Mouse (Mus musculus): ENCODE measurements around the gene Srp9. TPM values are rescaled to one million over a fixed set of nuclear protein-coding genes. Genes with fewer than 3 reads are reported as not detected.

Srp9 gene
- total RNA-seq, 1 experiment, result 86.7 TPM

- no peaks in the 10 kb centered on the region for H3K9me3 ChIP-seq (ENCODE audit: control insufficient read depth, insufficient read depth, low read depth, low read length)
- no peak for TF ChIP-seq ZNF384 (IDR thresholded peaks at IDR 0.05; ENCODE audit: low read depth, low read length)
- no peak for TF ChIP-seq CHD2 (IDR thresholded peaks at IDR 0.05; ENCODE audit: low read depth, low read length)
- no peak for TF ChIP-seq MAFK (IDR thresholded peaks at IDR 0.05; ENCODE audit: insufficient read depth, low read depth, low read length)
- no peak for TF ChIP-seq ZC3H11A (IDR thresholded peaks at IDR 0.05; ENCODE audit: borderline replicate concordance, low read depth, low read length)
- TF ChIP-seq HCFC1 (IDR thresholded peaks at IDR 0.05; ENCODE audit: borderline replicate concordance, insufficient read depth, low read length), result no peak
- no peak overlapping the region for H3K9ac ChIP-seq (ENCODE audit: insufficient read depth, low read depth, low read length, poor library complexity, severe bottlenecking)
- in situ Hi-C loops (cut with MboI; ENCODE audit: low sequenced_read_pairs in 2 of 2, unreplicated experiment in 2 of 2), result no loop called here
- no peak overlapping the region for H3K27ac ChIP-seq (ENCODE audit: insufficient read depth, low read depth, low read length, poor library complexity, severe bottlenecking)
- no peak for DNase-seq (ENCODE audit: low read depth, low spot score)
- H3K36me3 ChIP-seq (ENCODE audit: control insufficient read depth, insufficient read depth, low read length, poor library complexity, severe bottlenecking), result peaks cover 13% of the 10 kb centered on the region; the same call in 1 of the 2 replicates
- no peak overlapping the region for H3K4me3 ChIP-seq (ENCODE audit: insufficient read depth in 1 of 2, low read depth in 1 of 2, low read length in 2 of 2, poor library complexity in 1 of 2, severe bottlenecking in 1 of 2)
- peaks cover 0 to 2% of the 10 kb centered on the region in 2 experiments; a peak in 1 of 4 replicates for H3K4me1 ChIP-seq (ENCODE audit: control insufficient read depth in 2 of 2, insufficient read depth in 2 of 2, low read length in 2 of 2, poor library complexity in 1 of 2)
Observed at GRCm38 (mm10) chr1:182130830-182131229, 6.3 kb downstream of the Srp9 start.

DNA sequence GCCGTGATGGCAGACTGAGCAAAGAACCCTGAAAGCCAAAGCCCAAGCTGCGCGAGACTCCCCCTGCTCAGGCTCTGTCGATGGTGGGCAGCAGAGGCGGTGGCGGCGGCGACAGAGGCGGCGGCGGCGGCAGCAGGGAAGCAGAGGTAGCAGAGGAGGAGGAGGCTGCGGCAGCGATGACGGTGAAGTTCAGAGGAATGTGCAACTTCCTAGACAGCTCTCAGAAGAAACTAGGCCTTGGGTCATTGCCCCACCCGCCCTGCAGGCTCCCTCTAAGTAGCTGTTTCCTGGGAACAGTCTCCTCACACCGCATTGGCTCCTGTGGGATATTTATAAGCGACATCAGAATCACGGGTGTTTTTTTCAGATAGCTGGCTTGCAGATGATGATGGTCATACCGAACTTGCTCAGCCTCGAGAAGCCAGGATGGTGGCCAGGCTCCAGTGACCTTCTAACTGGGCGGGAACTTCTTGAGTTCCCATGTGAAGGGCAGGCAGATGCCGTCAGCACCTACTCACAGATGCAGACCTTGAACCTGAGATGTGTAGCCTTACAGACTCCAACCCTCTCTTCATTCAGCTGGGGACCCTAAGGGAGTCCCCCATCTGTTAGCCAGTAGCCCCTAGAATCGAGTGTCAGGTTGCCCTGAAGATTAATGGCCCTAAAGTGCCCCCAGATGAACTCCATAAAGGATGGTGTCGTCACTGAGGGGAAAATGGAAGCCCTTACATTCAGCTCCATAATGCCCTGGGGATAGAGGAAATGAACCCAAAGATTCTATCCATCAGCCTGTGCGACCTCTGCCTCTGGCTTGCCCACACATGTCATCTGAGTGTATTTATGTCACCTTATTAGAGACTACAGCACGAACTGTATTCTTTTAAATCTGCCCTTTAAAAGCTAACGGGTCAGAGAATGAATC, 12.9 kb downstream of the Srp9 start:
- DNase-seq (ENCODE audit: low read depth, low spot score), result no peak
- Histone ChIP-seq H3K36me3 (ENCODE audit: control insufficient read depth, insufficient read depth, low read length, poor library complexity, severe bottlenecking) (no peaks in the 10 kb centered on the region), H3K9ac (ENCODE audit: insufficient read depth, low read depth, low read length, poor library complexity, severe bottlenecking) (0 out of 2 replicates have a peak overlapping the region, but pooled peaks have one; percentile 20), H3K9me3 (ENCODE audit: control insufficient read depth, insufficient read depth, low read depth, low read length) (no peaks in the 10 kb centered on the region), H3K27ac (ENCODE audit: insufficient read depth, low read depth, low read length, poor library complexity, severe bottlenecking) (no peak overlapping the region), H3K4me1 (ENCODE audit: control insufficient read depth in 2 of 2, insufficient read depth in 2 of 2, low read length in 2 of 2, poor library complexity in 1 of 2) (peaks cover 0 to 10% of the 10 kb centered on the region in 2 experiments; a peak in 2 of 4 replicates), H3K4me3 (ENCODE audit: insufficient read depth in 1 of 2, low read depth in 1 of 2, low read length in 2 of 2, poor library complexity in 1 of 2, severe bottlenecking in 1 of 2) (peak overlapping the region; percentile 15 to 27; a peak in 1 of 4 replicates)
- TF ChIP-seq HCFC1 (IDR thresholded peaks at IDR 0.05; ENCODE audit: borderline replicate concordance, insufficient read depth, low read length) (no peak), MAFK (IDR thresholded peaks at IDR 0.05; ENCODE audit: insufficient read depth, low read depth, low read length) (no peak), ZNF384 (IDR thresholded peaks at IDR 0.05; ENCODE audit: low read depth, low read length) (no peak), CHD2 (IDR thresholded peaks at IDR 0.05; ENCODE audit: low read depth, low read length) (no peak), ZC3H11A (IDR thresholded peaks at IDR 0.05; ENCODE audit: borderline replicate concordance, low read depth, low read length) (no peak)
- in situ Hi-C loops (cut with MboI; ENCODE audit: low sequenced_read_pairs in 2 of 2, unreplicated experiment in 2 of 2), result no loop called here

DNA sequence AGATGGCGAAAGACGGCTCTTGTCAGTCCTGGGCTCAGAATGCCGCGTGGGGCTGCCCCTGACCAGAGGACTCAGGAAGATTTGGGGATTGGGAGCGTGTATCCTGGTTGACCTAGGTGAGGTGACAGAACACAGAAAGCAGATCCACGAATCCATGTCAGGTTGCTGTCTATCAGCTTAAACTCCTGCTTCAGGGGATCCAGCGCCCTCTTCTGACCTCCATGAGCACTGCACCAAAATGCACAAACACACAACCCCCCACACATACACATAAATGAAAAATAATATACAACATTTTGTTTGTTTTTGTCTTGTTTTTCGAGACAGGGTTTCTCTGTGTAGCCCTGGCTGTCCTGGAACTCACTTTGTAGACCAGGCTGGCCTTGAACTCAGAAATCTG, 13.6 kb downstream of the Srp9 start:
- peak; percentile 39; the same call in 1 of the 2 replicates for TF ChIP-seq ZC3H11A (IDR thresholded peaks at IDR 0.05; ENCODE audit: borderline replicate concordance, low read depth, low read length)
- no peak for TF ChIP-seq HCFC1 (IDR thresholded peaks at IDR 0.05; ENCODE audit: borderline replicate concordance, insufficient read depth, low read length)
- DNase-seq (ENCODE audit: low read depth, low spot score), result no peak
- H3K9me3 ChIP-seq (ENCODE audit: control insufficient read depth, insufficient read depth, low read depth, low read length), result no peaks in the 10 kb centered on the region
- H3K36me3 ChIP-seq (ENCODE audit: control insufficient read depth, insufficient read depth, low read length, poor library complexity, severe bottlenecking), result no peaks in the 10 kb centered on the region
- H3K4me3 ChIP-seq (ENCODE audit: insufficient read depth in 1 of 2, low read depth in 1 of 2, low read length in 2 of 2, poor library complexity in 1 of 2, severe bottlenecking in 1 of 2), result no peak overlapping the region
- H3K4me1 ChIP-seq (ENCODE audit: control insufficient read depth in 2 of 2, insufficient read depth in 2 of 2, low read length in 2 of 2, poor library complexity in 1 of 2), result peaks cover 0 to 13% of the 10 kb centered on the region in 2 experiments; a peak in 2 of 4 replicates
- no peak overlapping the region for H3K27ac ChIP-seq (ENCODE audit: insufficient read depth, low read depth, low read length, poor library complexity, severe bottlenecking)
- in situ Hi-C loops (cut with MboI; ENCODE audit: low sequenced_read_pairs in 2 of 2, unreplicated experiment in 2 of 2), result no loop called here
- H3K9ac ChIP-seq (ENCODE audit: insufficient read depth, low read depth, low read length, poor library complexity, severe bottlenecking), result no peak overlapping the region

- in situ Hi-C loops (cut with MboI; ENCODE audit: low sequenced_read_pairs in 2 of 2, unreplicated experiment in 2 of 2), result loop anchor here (10.0 kb wide), 2 partner anchors 175 to 415 kb away; no protein-coding TSS in a partner anchor
- Histone ChIP-seq H3K4me1 (ENCODE audit: control insufficient read depth in 2 of 2, insufficient read depth in 2 of 2, low read length in 2 of 2, poor library complexity in 1 of 2) (peaks cover 0 to 13% of the 10 kb centered on the region in 2 experiments; a peak in 2 of 4 replicates), H3K27ac (ENCODE audit: insufficient read depth, low read depth, low read length, poor library complexity, severe bottlenecking) (no peak overlapping the region), H3K9ac (ENCODE audit: insufficient read depth, low read depth, low read length, poor library complexity, severe bottlenecking) (0 out of 2 replicates have a peak overlapping the region, but pooled peaks have one; percentile 23), H3K9me3 (ENCODE audit: control insufficient read depth, insufficient read depth, low read depth, low read length) (no peaks in the 10 kb centered on the region), H3K36me3 (ENCODE audit: control insufficient read depth, insufficient read depth, low read length, poor library complexity, severe bottlenecking) (no peaks in the 10 kb centered on the region), H3K4me3 (ENCODE audit: insufficient read depth in 1 of 2, low read depth in 1 of 2, low read length in 2 of 2, poor library complexity in 1 of 2, severe bottlenecking in 1 of 2) (peak overlapping the region in 1 of 2 experiments; percentile 49; a peak in 3 of 4 replicates)
- TF ChIP-seq CHD2 (IDR thresholded peaks at IDR 0.05; ENCODE audit: low read depth, low read length), result no peak
- no peak for TF ChIP-seq ZC3H11A (IDR thresholded peaks at IDR 0.05; ENCODE audit: borderline replicate concordance, low read depth, low read length)
- TF ChIP-seq HCFC1 (IDR thresholded peaks at IDR 0.05; ENCODE audit: borderline replicate concordance, insufficient read depth, low read length), result no peak
- no peak for DNase-seq (ENCODE audit: low read depth, low spot score)
Observed at GRCm38 (mm10) chr1:182139937-182140336, 15.4 kb downstream of the Srp9 start.
